Mouse (Mus musculus) limb, embryonic 10.5 days (tissue): Measurements from ENCODE around the gene Crybb3. TPM values are rescaled to one million over a fixed set of nuclear protein-coding genes. Genes with fewer than 3 reads are reported as not detected.
A peak's percentile ranks its signal among the peaks of the same experiment; 100 is the strongest.

Source experiments
- DNase-seq: peaks from one replicate; pipeline ENCODE4 v3.0.0-alpha.2; 2017; ENCODE audit warnings: low spot score
- H3K27ac ChIP-seq: fragments of 300-500 bp; sonication (generic); 2 replicates; pipeline ENCODE4 v1.5.1; 2016; ENCODE audit warnings: mild to moderate bottlenecking
- H3K27me3 ChIP-seq: fragments of 300-500 bp; sonication (generic); 2 replicates; pipeline ENCODE4 v1.6.1; 2016; ENCODE audit warnings: low read depth, mild to moderate bottlenecking; ENCODE audit not compliant: poor library complexity, severe bottlenecking
- H3K36me3 ChIP-seq: fragments of 300-500 bp; sonication (generic); 2 replicates; pipeline ENCODE4 v1.6.1; 2016; ENCODE audit warnings: mild to moderate bottlenecking, moderate library complexity
- H3K4me1 ChIP-seq: fragments of 300-500 bp; sonication (generic); 2 replicates; pipeline ENCODE4 v1.6.1; 2016
- H3K4me3 ChIP-seq: fragments of 300-500 bp; sonication (generic); 2 replicates; pipeline ENCODE4 v1.5.1; 2016; ENCODE audit warnings: mild to moderate bottlenecking, moderate library complexity
- H3K9me3 ChIP-seq: fragments of 300-500 bp; sonication (generic); replicated peaks from 2 replicates; pipeline ENCODE4 v1.6.1; 2016; ENCODE audit warnings: mild to moderate bottlenecking
- WGBS: fragments of 180-500 bp; shearing (Covaris S2); methylation state at CpG from one replicate; pipeline ENCODE4 v1.1.7; 2016; 5-methylcytosine and 5-hydroxymethylcytosine counted together
- polyA plus RNA-seq: library from polyadenylated mRNA; unstranded; fragments of >200 nt; fragmentation: Nextera tagmentation; extraction: Ambion mirVana; gene quantifications from 2 replicates; pipeline ENCODE4 v1.2.1, GENCODE M21; 2016

Gene Crybb3
- polyA plus RNA-seq, 1 experiment from 2014 or later: 0.59 TPM

DNA sequence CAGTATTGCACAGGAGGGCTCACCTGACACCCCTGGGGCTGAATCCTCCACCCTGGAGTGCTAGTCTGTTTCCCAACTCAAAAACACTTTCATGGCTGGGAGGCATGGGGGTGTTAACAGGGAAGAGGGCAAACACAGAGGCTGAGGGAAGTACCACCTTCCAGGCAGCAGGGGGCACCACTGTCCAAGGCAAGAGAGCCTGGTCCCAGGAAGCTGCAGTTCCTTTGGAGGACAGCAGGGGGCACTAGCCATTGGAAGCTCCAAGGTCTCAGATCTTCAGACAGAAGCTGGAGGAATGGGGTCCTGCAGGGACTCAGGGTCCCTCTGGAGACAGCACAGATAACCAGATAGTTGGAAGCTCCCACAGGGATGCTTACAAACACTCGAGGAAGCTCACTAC is 18.2 kb upstream of the Crybb3 start:
- H3K4me3 ChIP-seq: no peak overlapping the region
- H3K27me3 ChIP-seq: no peaks in the 10 kb centered on the region
- H3K4me1 ChIP-seq: peaks cover 8% of the 10 kb centered on the region; the same call in 1 of the 2 replicates
- no peaks in the 10 kb centered on the region for H3K9me3 ChIP-seq
- 15% methylated on average over 1 of the region's 1 CpGs for WGBS
- H3K36me3 ChIP-seq: no peaks in the 10 kb centered on the region
- no peak overlapping the region for H3K27ac ChIP-seq
- DNase-seq: peak; percentile 95

DNA sequence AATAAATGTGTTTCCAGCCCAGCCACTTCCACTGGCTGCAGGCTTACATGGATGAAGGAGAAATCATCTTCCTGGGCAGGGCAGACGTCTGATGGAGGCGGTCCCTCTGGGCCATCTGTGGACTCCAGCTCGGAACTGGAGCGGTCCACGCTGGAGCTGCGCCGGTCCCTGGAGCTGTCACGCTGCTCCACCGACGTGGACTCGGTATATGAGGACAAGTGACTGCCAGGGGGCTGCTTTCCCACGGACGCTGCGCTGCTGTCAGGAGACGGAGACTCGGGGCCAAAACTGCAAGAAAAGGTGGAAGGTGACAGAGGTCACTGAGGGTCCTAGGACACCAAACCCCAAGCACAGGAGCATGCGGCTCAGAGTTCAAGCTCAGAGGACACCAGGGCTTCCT is 16.2 kb upstream of the Crybb3 start:
- no peak overlapping the region for H3K4me3 ChIP-seq
- no peaks in the 10 kb centered on the region for H3K27me3 ChIP-seq
- no peaks in the 10 kb centered on the region for H3K36me3 ChIP-seq
- no peak overlapping the region for H3K27ac ChIP-seq
- no peak for DNase-seq
- WGBS: 89% methylated on average over 17 of the region's 17 CpGs
- no peaks in the 10 kb centered on the region for H3K9me3 ChIP-seq
- H3K4me1 ChIP-seq: peaks cover 8% of the 10 kb centered on the region; the same call in 1 of the 2 replicates

DNA sequence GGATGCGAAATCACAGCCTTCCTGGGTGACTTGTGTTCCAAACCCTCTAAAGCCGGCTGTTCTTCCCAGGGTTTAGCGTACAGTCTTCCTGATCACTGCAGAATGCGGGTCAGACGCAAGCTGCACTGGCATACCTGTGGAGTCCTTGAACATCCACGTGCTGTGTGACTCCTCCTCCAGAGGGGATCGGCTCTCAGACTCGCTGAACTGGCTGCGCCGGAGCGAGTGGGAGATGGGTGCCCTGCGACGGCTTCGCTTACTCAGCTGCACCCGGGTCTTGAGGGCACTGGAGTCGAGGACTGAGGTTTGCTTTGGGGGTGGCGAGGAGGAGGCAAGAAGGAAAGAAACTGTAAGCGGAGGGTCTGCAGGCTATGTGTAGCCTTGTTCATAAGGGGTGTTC is 14.1 kb upstream of the Crybb3 start:
- H3K4me1 ChIP-seq: no peaks in the 10 kb centered on the region
- no peak overlapping the region for H3K27ac ChIP-seq
- H3K4me3 ChIP-seq: no peak overlapping the region
- H3K27me3 ChIP-seq: no peaks in the 10 kb centered on the region
- no peak for DNase-seq
- no peaks in the 10 kb centered on the region for H3K9me3 ChIP-seq
- H3K36me3 ChIP-seq: no peaks in the 10 kb centered on the region
- 91% methylated on average over 18 of the region's 18 CpGs for WGBS

DNA sequence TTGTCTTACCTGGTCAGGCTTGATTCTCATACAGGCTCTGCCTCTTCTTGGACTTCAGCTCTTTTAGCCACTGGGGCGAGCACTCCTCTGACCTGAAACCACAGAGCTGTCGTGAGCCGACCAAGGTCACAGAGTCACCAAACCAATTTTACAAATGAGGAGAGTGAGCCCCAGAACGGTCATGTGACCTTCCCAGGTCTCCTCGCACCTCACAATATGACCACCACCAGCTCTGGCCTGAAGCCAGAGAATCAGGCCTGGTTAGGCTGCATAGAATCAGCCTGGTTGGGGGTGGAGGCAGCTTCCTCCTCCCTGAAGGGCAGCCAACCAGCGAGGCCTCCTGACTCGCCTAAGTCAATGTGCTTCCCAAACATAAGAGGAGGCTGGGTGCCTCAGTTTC is 11.0 kb upstream of the Crybb3 start:
- DNase-seq: no peak
- H3K4me3 ChIP-seq: no peak overlapping the region
- H3K27ac ChIP-seq: no peak overlapping the region
- WGBS: 79% methylated on average over 7 of the region's 7 CpGs
- no peaks in the 10 kb centered on the region for H3K36me3 ChIP-seq
- 0 out of 2 replicates have a peak, but pooled peaks cover 4% of the 10 kb centered on the region for H3K4me1 ChIP-seq
- H3K27me3 ChIP-seq: no peaks in the 10 kb centered on the region
- H3K9me3 ChIP-seq: no peaks in the 10 kb centered on the region

DNA sequence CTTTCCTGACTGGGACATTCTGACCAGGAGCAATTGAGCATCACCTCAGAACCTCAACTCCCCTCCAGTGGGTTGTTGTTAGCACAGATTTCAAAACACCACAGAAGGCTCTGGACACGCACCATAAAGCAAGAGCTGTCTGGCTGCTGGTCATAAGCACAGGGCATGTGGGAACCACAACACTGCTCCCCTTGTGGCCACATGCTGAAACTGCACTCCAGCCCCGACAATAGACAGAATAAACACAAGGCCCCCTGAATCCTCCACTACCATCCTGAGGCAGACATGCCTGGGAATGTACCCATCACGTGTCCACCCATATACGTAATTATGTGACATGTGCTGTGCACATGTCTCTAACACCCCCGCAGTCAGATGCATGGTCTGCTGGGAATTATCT is 9.8 kb upstream of the Crybb3 start:
- 0 out of 2 replicates have a peak, but pooled peaks cover 4% of the 10 kb centered on the region for H3K4me1 ChIP-seq
- no peak overlapping the region for H3K4me3 ChIP-seq
- H3K9me3 ChIP-seq: no peaks in the 10 kb centered on the region
- H3K27ac ChIP-seq: no peak overlapping the region
- no peaks in the 10 kb centered on the region for H3K27me3 ChIP-seq
- no peaks in the 10 kb centered on the region for H3K36me3 ChIP-seq
- WGBS: 69% methylated on average over 5 of the region's 5 CpGs
- DNase-seq: peak; percentile 65

DNA sequence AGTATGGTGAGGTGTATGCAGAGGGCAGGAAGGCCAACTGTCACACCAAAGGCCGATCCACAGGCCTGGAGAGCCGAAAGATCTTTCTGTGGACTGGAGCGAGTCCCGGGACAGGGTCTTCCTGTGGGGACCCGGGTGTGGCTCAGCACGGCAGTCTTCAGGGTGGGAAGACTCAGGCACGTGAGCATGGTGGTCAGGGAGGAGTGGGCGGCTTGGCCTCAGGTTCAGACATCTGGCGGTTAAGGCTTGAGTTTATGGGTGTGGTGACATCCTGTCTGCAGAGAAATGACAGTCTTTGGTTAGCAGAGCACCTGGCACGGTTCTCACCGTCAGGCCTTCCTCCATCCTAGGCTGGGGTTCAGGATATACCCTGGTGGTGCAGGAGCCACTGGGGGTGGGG is 9.4 kb upstream of the Crybb3 start:
- Histone ChIP-seq H3K9me3 (no peaks in the 10 kb centered on the region), H3K4me1 (0 out of 2 replicates have a peak, but pooled peaks cover 4% of the 10 kb centered on the region), H3K27ac (no peak overlapping the region), H3K36me3 (no peaks in the 10 kb centered on the region), H3K4me3 (no peak overlapping the region), H3K27me3 (no peaks in the 10 kb centered on the region)
- 88% methylated on average over 11 of the region's 11 CpGs for WGBS
- no peak for DNase-seq

DNA sequence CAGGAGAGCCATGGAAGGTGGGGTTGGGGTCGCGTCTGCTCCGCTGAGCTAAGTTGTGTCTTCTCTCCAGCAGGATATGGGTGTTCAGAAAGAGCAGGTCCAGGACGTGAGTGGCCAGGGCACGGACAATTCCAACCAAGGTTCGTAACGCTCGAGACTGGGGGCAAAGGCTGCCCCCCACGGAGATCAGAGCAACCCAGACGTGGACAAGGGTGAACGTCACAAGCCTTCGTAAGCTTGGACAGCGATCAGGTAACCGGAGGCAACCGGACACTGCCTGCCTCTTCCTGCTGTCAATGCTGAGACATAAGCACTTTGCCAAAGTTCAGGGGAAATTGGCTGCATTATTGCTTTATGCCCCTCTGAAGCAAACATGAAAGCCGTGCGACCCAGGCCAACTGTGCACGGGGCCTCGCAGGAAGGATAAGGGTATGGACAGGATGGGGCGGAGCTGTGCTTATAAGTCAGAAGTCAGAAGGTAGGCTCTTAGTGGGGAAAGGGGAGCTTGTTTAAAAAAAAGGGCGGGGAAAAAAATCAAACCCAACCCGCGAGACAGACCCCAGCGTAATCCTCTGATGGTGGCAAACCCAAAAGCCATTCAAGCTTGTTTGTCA is 8.8 kb upstream of the Crybb3 start:
- Histone ChIP-seq H3K27ac (no peak overlapping the region), H3K36me3 (no peaks in the 10 kb centered on the region), H3K4me3 (no peak overlapping the region), H3K27me3 (no peaks in the 10 kb centered on the region), H3K4me1 (0 out of 2 replicates have a peak, but pooled peaks cover 4% of the 10 kb centered on the region), H3K9me3 (no peaks in the 10 kb centered on the region)
- no peak for DNase-seq
- 88% methylated on average over 24 of the region's 24 CpGs for WGBS

DNA sequence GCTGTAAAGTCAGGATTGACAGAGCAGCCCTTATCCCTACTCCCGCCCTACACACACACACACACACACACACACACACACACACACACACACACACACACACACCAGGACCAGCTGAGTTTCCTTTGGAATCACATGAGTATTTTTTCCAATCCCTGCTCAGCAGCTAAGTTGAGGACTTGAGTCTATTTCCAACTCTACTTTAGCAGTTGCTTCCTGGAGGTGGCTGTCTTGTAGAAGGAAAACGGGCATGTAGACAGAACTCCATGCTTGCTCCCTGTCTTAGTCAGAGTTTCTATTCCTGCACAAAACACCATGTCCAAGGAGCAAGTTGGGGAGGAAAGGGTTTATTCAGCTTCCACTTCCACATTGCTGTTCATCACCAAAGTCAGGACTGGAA is 6.1 kb upstream of the Crybb3 start:
- no peak for DNase-seq
- Histone ChIP-seq H3K36me3 (no peaks in the 10 kb centered on the region), H3K9me3 (no peaks in the 10 kb centered on the region), H3K27ac (no peak overlapping the region), H3K4me1 (peaks cover 10% of the 10 kb centered on the region; the same call in 1 of the 2 replicates), H3K4me3 (no peak overlapping the region), H3K27me3 (no peaks in the 10 kb centered on the region)
- WGBS: 85% methylated on average over 2 of the region's 2 CpGs

DNA sequence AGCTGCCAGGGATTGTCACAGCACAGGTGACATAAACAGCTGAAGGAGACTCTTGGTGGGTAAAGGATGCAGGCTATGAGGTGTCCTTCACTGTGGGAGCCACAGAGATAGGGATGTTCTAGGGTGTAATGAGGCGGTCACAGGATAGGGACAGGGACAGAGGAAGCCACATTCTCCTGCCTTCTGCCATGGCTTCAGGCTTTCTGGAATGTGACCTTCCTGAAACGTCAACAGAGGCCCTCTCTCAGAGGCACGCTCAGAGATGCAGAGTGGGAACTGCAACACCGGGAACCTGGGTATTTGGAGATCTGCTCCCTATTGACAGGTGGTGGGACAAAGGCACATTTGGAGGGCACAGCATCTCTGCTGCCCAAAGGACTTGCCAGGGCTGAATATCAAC is 5.6 kb upstream of the Crybb3 start:
- Histone ChIP-seq H3K9me3 (no peaks in the 10 kb centered on the region), H3K4me1 (peaks cover 10% of the 10 kb centered on the region; the same call in 1 of the 2 replicates), H3K27ac (no peak overlapping the region), H3K27me3 (no peaks in the 10 kb centered on the region), H3K36me3 (no peaks in the 10 kb centered on the region), H3K4me3 (no peak overlapping the region)
- 62% methylated on average over 4 of the region's 4 CpGs for WGBS
- no peak for DNase-seq

DNA sequence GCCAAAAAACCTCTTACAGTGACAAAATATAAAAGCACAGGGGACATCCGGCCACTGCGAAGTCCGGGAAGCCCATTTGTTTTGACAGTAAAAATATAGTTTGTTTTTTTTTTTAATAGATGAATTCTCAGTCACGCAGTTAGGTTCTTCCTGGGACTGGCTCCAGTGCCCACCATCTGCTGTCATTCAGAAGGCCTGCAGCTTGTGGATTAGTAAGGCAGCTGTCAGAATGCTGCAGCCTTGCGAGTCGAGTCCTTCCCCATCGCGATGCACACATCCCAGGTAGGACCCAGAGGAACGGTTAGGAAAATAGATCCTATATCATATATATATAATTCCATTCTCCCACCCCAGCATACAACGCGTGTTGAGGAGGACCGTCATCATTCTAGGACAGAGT is 5.1 kb upstream of the Crybb3 start:
- peaks cover 10% of the 10 kb centered on the region; the same call in 1 of the 2 replicates for H3K4me1 ChIP-seq
- no peaks in the 10 kb centered on the region for H3K9me3 ChIP-seq
- no peak overlapping the region for H3K4me3 ChIP-seq
- no peak for DNase-seq
- H3K36me3 ChIP-seq: no peaks in the 10 kb centered on the region
- no peaks in the 10 kb centered on the region for H3K27me3 ChIP-seq
- H3K27ac ChIP-seq: no peak overlapping the region
- WGBS: 92% methylated on average over 12 of the region's 12 CpGs

DNA sequence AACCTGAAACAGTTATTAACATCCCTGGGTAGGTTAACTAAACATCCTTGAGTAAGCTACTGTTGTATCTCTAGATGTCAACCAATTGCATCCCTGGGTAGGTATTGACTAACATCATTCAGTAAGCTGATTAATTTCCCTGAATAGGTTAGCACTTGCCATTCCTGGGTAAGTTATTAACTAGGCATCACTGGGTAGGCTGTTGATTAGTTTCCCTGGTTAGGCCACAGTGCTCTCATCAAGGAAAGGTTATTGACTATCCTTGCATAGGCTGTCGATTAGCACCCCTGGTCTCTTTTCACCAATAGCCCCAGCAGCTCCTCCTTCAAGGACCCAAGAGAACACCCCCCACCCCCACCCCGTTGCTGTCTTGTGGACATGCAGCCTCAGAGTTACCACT is 4.5 kb upstream of the Crybb3 start:
- H3K27me3 ChIP-seq: no peaks in the 10 kb centered on the region
- H3K4me1 ChIP-seq: peaks cover 10% of the 10 kb centered on the region; the same call in 1 of the 2 replicates
- WGBS: 66% methylated on average over 2 of the region's 2 CpGs
- no peak for DNase-seq
- no peak overlapping the region for H3K4me3 ChIP-seq
- H3K36me3 ChIP-seq: no peaks in the 10 kb centered on the region
- no peaks in the 10 kb centered on the region for H3K9me3 ChIP-seq
- no peak overlapping the region for H3K27ac ChIP-seq

DNA sequence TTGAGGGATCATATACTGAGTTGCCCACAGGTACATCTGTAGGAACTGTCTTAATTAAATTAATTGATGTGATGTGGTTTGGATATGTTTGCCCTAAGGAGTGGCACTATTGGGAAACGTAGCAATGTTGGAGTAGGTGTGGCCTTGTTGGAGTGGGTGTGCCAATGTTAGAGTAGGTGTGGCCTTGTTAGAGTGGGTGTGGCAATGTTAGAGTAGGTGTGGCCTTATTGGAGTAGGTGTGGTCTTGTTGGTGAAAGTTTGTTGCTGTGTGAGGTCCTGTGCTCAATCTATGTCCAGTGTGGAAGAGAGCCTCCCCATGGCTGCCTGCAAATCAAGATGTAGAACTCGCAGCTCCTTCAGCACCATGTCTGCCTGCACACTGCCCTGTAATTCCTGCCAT is 2.9 kb upstream of the Crybb3 start:
- no peak for DNase-seq
- H3K36me3 ChIP-seq: no peaks in the 10 kb centered on the region
- H3K27ac ChIP-seq: no peak overlapping the region
- H3K4me3 ChIP-seq: no peak overlapping the region
- 89% methylated on average over 2 of the region's 2 CpGs for WGBS
- no peaks in the 10 kb centered on the region for H3K9me3 ChIP-seq
- peaks cover 10% of the 10 kb centered on the region; the same call in 1 of the 2 replicates for H3K4me1 ChIP-seq
- no peaks in the 10 kb centered on the region for H3K27me3 ChIP-seq

DNA sequence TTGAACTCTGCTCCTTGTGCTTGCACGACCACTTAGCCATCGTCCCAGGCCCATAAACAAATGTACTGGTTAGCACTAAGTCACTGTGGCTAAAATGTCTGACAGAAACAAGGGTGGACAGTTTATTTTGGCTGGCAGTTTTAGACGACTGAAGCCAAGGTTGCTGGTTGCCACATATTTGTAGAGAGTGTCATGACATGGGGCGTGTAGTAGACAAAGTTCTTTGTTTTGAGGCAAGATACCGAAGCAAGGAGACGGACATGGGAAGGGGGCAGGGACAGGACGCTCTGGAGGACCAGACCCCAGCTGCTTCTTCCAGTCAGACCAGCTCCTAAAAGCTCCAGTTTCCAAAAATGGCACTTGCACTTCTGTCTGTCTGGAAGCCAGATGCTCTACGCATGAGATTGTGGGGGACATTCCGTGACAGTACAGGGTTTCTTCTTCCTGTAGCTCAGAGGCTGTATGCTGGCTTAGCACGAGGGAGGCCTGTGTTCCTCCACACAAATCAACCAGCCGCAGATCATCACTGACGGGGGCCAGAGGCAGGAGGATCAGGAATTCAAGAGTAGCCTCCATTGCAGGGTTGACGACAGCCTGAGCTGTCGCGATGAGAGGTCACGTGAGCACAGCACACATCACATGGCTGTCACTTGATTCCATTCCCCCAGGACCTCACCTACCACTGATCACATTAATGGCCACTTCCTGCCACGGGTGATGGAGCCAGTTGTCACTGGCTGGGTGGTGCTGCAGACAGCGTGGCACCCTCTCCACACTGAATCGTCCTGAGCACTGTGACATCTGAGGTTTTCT is 1.2 kb upstream of the Crybb3 start:
- no peaks in the 10 kb centered on the region for H3K27me3 ChIP-seq
- no peak overlapping the region for H3K4me3 ChIP-seq
- H3K27ac ChIP-seq: no peak overlapping the region

More for the DNA sequence above, 1.2 kb upstream of the Crybb3 start:
- no peaks in the 10 kb centered on the region for H3K9me3 ChIP-seq
- WGBS: 76% methylated on average over 19 of the region's 19 CpGs
- DNase-seq: no peak
- H3K4me1 ChIP-seq: peaks cover 10% of the 10 kb centered on the region; the same call in 1 of the 2 replicates
- no peaks in the 10 kb centered on the region for H3K36me3 ChIP-seq
